Mouse (Mus musculus): ENCODE measurements around the gene Ankrd13b. TPM values are rescaled to one million over a fixed set of nuclear protein-coding genes. Genes with fewer than 3 reads are reported as not detected.

Ankrd13b gene
- polyA plus RNA-seq, 1 experiment from 2014 or later, result 38.4 TPM

DNA sequence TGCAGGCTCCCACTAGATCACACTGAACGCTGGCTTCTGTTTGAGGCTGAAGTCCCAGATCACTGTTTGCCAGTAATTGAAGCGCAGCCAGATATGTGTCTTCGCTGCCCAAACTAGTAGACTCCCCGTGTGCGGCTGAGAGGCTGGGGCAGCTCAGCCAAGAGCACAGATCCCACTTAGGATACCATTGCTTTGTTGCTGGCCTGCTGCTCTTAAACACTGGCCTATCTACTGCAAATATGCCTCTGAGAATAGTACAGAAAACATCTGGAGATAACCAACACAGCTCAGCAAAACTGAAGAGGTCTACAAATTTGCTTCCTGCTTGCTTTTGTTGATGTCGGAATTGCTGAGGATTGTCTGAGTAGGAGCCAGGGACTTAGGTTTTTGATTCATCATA, 32.6 kb downstream of the Ankrd13b start:
- Histone ChIP-seq H3K4me2 (ENCODE audit: low read length) (no peak overlapping the region), H3K4me1 (replicated peaks; ENCODE audit: control insufficient read depth, insufficient read depth, low read length) (peaks cover under 1% of the 10 kb centered on the region), H3K36me3 (ENCODE audit: control insufficient read depth, insufficient read depth) (0 out of 2 replicates have a peak, but pooled peaks cover 4% of the 10 kb centered on the region), H3K4me3 (replicated peaks; ENCODE audit: low read length) (no peak overlapping the region), H3K9me3 (ENCODE audit: control insufficient read depth, low read length) (no peaks in the 10 kb centered on the region), H3K9ac (replicated peaks; ENCODE audit: low read depth, low read length) (no peak overlapping the region), H3K27ac (ENCODE audit: low read length) (no peak overlapping the region), H3K27me3 (replicated peaks; ENCODE audit: control insufficient read depth, insufficient read depth, low read length) (peaks cover 3% of the 10 kb centered on the region)
- no peak for ATAC-seq
- WGBS, result 55% methylated on average over 6 of the region's 6 CpGs

- WGBS, result 82% methylated on average over 9 of the region's 9 CpGs
Measured at GRCm38 (mm10) chr11:77455770-77456510, 33.5 kb downstream of the Ankrd13b start.

GRCm38 (mm10) chr11:77453388-77453787, 36.1 kb downstream of the Ankrd13b start:
- no peak overlapping the region for H3K4me3 ChIP-seq (replicated peaks; ENCODE audit: low read length)
- H3K4me2 ChIP-seq (ENCODE audit: low read length), result no peak overlapping the region
- ATAC-seq, result no peak
- no peaks in the 10 kb centered on the region for H3K4me1 ChIP-seq (replicated peaks; ENCODE audit: control insufficient read depth, insufficient read depth, low read length)
- WGBS, result 92% methylated on average over 2 of the region's 2 CpGs
- 0 out of 2 replicates have a peak, but pooled peaks cover 7% of the 10 kb centered on the region for H3K36me3 ChIP-seq (ENCODE audit: control insufficient read depth, insufficient read depth)
- no peaks in the 10 kb centered on the region for H3K27me3 ChIP-seq (replicated peaks; ENCODE audit: control insufficient read depth, insufficient read depth, low read length)
- H3K9me3 ChIP-seq (ENCODE audit: control insufficient read depth, low read length), result no peaks in the 10 kb centered on the region
- H3K9ac ChIP-seq (replicated peaks; ENCODE audit: low read depth, low read length), result no peak overlapping the region
- no peak overlapping the region for H3K27ac ChIP-seq (ENCODE audit: low read length)

More at GRCm38 (mm10) chr11:77455770-77456510, 33.5 kb downstream of the Ankrd13b start:
- H3K9ac ChIP-seq (replicated peaks; ENCODE audit: low read depth, low read length), result no peak overlapping the region
- H3K9me3 ChIP-seq (ENCODE audit: control insufficient read depth, low read length), result no peaks in the 10 kb centered on the region
- H3K36me3 ChIP-seq (ENCODE audit: control insufficient read depth, insufficient read depth), result 0 out of 2 replicates have a peak, but pooled peaks cover 4% of the 10 kb centered on the region
- H3K27ac ChIP-seq (ENCODE audit: low read length), result no peak overlapping the region
- no peaks in the 10 kb centered on the region for H3K4me1 ChIP-seq (replicated peaks; ENCODE audit: control insufficient read depth, insufficient read depth, low read length)
- H3K27me3 ChIP-seq (replicated peaks; ENCODE audit: control insufficient read depth, insufficient read depth, low read length), result no peaks in the 10 kb centered on the region; the same call in 1 of the 2 replicates
- no peak overlapping the region for H3K4me2 ChIP-seq (ENCODE audit: low read length)
- no peak overlapping the region for H3K4me3 ChIP-seq (replicated peaks; ENCODE audit: low read length)
- no peak for ATAC-seq

DNA sequence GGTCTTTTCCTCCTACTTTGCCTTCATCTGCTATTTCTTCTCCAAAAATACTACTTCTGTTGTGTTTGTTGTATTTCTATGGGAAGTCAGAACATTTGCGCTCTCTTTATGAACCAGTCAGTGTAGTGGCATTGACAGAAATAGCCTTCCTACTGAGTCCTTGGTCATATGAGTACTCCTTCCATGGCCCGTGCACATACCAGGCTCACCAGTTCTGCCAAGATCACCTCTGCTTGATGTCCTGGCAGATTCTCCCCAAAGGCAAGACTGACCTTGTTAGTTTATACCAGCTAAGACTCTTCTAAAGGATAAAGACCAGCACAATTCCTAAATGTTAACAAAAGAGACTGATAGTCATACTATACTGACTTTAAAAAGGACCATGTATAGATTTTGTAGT, 37.8 kb downstream of the Ankrd13b start:
- Histone ChIP-seq H3K4me3 (replicated peaks; ENCODE audit: low read length) (no peak overlapping the region), H3K36me3 (ENCODE audit: control insufficient read depth, insufficient read depth) (0 out of 2 replicates have a peak, but pooled peaks cover 7% of the 10 kb centered on the region), H3K4me1 (replicated peaks; ENCODE audit: control insufficient read depth, insufficient read depth, low read length) (no peaks in the 10 kb centered on the region), H3K27me3 (replicated peaks; ENCODE audit: control insufficient read depth, insufficient read depth, low read length) (no peaks in the 10 kb centered on the region), H3K9me3 (ENCODE audit: control insufficient read depth, low read length) (no peaks in the 10 kb centered on the region), H3K27ac (ENCODE audit: low read length) (no peak overlapping the region), H3K9ac (replicated peaks; ENCODE audit: low read depth, low read length) (no peak overlapping the region), H3K4me2 (ENCODE audit: low read length) (no peak overlapping the region)
- no peak for ATAC-seq
- 95% methylated on average over 2 of the region's 2 CpGs for WGBS

DNA sequence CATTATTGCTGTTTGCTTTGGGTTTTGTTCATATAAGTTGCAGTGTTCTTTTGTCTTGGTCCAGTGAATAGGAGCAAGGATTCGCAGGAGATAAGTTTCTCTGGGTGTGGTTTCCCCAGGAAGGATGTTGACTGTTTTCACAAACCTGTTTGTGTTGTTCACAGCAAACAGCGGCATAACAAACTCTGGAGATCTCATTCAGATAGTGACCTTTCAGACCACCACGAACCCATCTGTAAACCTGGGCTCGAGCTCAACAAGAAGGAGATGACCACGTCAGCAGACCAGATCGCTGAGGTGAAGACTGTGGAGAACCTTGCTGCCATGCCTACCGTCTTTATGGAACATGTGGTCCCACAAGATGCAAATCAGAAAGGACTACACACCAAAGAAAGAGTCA, 40.3 kb downstream of the Ankrd13b start:
- 91% methylated on average over 7 of the region's 7 CpGs for WGBS
- H3K4me3 ChIP-seq (replicated peaks; ENCODE audit: low read length), result no peak overlapping the region
- no peaks in the 10 kb centered on the region for H3K4me1 ChIP-seq (replicated peaks; ENCODE audit: control insufficient read depth, insufficient read depth, low read length)
- no peaks in the 10 kb centered on the region for H3K9me3 ChIP-seq (ENCODE audit: control insufficient read depth, low read length)
- no peak for ATAC-seq
- no peak overlapping the region for H3K27ac ChIP-seq (ENCODE audit: low read length)
- H3K27me3 ChIP-seq (replicated peaks; ENCODE audit: control insufficient read depth, insufficient read depth, low read length), result no peaks in the 10 kb centered on the region
- no peak overlapping the region for H3K9ac ChIP-seq (replicated peaks; ENCODE audit: low read depth, low read length)
- H3K36me3 ChIP-seq (ENCODE audit: control insufficient read depth, insufficient read depth), result 0 out of 2 replicates have a peak, but pooled peaks cover 7% of the 10 kb centered on the region
- no peak overlapping the region for H3K4me2 ChIP-seq (ENCODE audit: low read length)

GRCm38 (mm10) chr11:77446628-77447041, 42.8 kb downstream of the Ankrd13b start:
- Histone ChIP-seq H3K9ac (replicated peaks; ENCODE audit: low read depth, low read length) (no peak overlapping the region), H3K27me3 (replicated peaks; ENCODE audit: control insufficient read depth, insufficient read depth, low read length) (no peaks in the 10 kb centered on the region), H3K4me2 (ENCODE audit: low read length) (no peak overlapping the region), H3K27ac (ENCODE audit: low read length) (no peak overlapping the region), H3K4me3 (replicated peaks; ENCODE audit: low read length) (no peak overlapping the region), H3K4me1 (replicated peaks; ENCODE audit: control insufficient read depth, insufficient read depth, low read length) (no peaks in the 10 kb centered on the region), H3K36me3 (ENCODE audit: control insufficient read depth, insufficient read depth) (peaks cover 12% of the 10 kb centered on the region), H3K9me3 (ENCODE audit: control insufficient read depth, low read length) (no peaks in the 10 kb centered on the region)
- no peak for ATAC-seq
- WGBS, result 61% methylated on average over 6 of the region's 6 CpGs

DNA sequence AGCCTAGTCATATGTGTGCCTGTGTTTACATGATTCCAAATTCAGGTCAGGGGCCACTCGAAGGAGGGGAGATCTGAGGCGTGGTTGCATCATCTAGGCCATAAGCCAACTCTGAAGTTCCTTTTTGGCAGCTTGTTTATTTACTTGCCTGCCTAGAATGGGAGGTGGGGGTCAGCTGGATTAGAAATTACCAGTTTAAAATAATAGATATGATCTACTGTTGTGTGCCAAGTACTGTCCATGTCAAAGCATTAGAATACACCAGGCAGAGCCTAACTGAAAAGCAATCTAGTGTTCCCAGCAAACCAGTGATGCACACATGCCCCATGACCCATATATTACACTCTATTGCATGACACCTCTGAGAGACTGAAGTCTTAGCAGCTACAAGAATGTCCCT, 44.5 kb downstream of the Ankrd13b start:
- WGBS, result 76% methylated on average over 2 of the region's 2 CpGs
- H3K9me3 ChIP-seq (ENCODE audit: control insufficient read depth, low read length), result no peaks in the 10 kb centered on the region
- no peak for ATAC-seq
- no peak overlapping the region for H3K9ac ChIP-seq (replicated peaks; ENCODE audit: low read depth, low read length)
- H3K27ac ChIP-seq (ENCODE audit: low read length), result no peak overlapping the region
- H3K36me3 ChIP-seq (ENCODE audit: control insufficient read depth, insufficient read depth), result peaks cover 14% of the 10 kb centered on the region
- H3K4me3 ChIP-seq (replicated peaks; ENCODE audit: low read length), result no peak overlapping the region
- H3K4me1 ChIP-seq (replicated peaks; ENCODE audit: control insufficient read depth, insufficient read depth, low read length), result no peaks in the 10 kb centered on the region
- no peaks in the 10 kb centered on the region for H3K27me3 ChIP-seq (replicated peaks; ENCODE audit: control insufficient read depth, insufficient read depth, low read length)
- no peak overlapping the region for H3K4me2 ChIP-seq (ENCODE audit: low read length)

DNA sequence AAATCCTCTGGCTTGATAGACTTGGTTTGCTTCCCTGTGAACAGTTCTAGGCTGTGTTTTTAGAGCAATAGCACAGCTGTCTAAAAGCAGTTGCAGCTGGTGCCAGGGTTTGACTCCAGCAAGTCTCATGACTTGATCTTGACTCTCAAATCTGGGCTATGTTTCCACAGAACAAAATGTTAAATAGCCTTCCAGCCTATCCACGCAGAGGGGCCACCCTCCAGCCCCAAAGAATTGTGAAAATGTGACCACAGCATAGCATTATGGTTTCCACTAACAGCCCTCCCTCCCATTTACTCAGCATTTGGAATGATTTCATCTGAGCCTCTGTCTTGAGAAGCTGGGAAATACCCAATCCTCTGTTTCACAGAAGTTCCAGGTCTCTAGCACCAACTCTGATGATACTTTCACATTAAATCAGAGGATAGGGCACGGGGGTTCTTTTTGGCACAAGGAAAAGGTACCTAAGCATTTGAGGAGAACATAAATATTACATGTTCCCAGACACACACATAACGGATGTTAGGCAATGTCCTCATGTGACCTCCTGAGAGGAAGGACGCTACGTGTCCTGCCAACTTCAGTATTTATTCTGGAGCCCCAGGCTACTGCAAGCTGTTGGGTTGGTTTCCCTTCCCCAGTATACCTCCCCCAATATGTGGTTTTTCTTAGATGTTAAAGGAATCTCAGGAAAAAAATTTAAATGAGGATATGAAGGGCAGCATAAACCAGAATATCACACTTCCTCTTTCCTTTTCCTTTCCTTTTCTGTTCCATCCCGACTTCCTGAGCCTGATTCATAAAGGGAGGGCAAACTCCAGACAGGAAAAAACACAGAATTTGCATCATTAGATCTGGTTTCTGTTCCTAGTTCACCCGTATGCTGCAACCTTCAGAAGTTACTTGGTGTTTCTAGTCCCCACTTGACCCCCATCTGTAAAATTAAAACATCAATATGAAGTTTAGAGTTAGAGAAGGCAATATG, 47.0 kb downstream of the Ankrd13b start:
- Histone ChIP-seq H3K27me3 (replicated peaks; ENCODE audit: control insufficient read depth, insufficient read depth, low read length) (no peaks in the 10 kb centered on the region), H3K9ac (replicated peaks; ENCODE audit: low read depth, low read length) (no peak overlapping the region), H3K36me3 (ENCODE audit: control insufficient read depth, insufficient read depth) (peaks cover 14% of the 10 kb centered on the region), H3K4me3 (replicated peaks; ENCODE audit: low read length) (no peak overlapping the region), H3K4me2 (ENCODE audit: low read length) (no peak overlapping the region), H3K9me3 (ENCODE audit: control insufficient read depth, low read length) (no peaks in the 10 kb centered on the region), H3K27ac (ENCODE audit: low read length) (no peak overlapping the region), H3K4me1 (replicated peaks; ENCODE audit: control insufficient read depth, insufficient read depth, low read length) (no peaks in the 10 kb centered on the region)
- 81% methylated on average over 7 of the region's 7 CpGs for WGBS
- ATAC-seq, result no peak

DNA sequence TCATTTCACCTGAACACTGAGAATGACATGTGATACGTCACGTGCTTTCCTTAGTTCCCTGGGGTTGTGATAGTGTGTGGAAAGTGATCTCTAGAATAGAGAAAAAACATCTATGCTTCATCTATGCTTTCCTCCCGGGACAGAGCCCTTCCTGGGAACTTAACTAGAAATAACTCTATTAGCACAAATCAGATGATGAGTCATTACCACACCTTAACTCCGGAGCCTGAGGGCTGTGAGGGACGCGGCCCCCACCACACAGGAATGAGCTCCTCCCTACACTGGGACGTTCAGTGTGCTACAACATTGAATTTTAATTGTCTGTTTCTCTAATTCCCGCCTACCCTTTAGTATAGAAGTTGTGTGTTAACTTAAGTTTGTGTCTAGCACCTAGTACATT, 48.5 kb downstream of the Ankrd13b start:
- H3K27me3 ChIP-seq (replicated peaks; ENCODE audit: control insufficient read depth, insufficient read depth, low read length), result no peaks in the 10 kb centered on the region
- no peak overlapping the region for H3K27ac ChIP-seq (ENCODE audit: low read length)
- H3K4me2 ChIP-seq (ENCODE audit: low read length), result no peak overlapping the region
- no peak for ATAC-seq
- WGBS, result 84% methylated on average over 8 of the region's 8 CpGs
- peaks cover 14% of the 10 kb centered on the region for H3K36me3 ChIP-seq (ENCODE audit: control insufficient read depth, insufficient read depth)
- no peak overlapping the region for H3K4me3 ChIP-seq (replicated peaks; ENCODE audit: low read length)
- no peaks in the 10 kb centered on the region for H3K9me3 ChIP-seq (ENCODE audit: control insufficient read depth, low read length)
- no peak overlapping the region for H3K9ac ChIP-seq (replicated peaks; ENCODE audit: low read depth, low read length)
- no peaks in the 10 kb centered on the region for H3K4me1 ChIP-seq (replicated peaks; ENCODE audit: control insufficient read depth, insufficient read depth, low read length)
